Mouse (Mus musculus): ENCODE measurements around the gene Ahcyl2. TPM values are rescaled to one million over a fixed set of nuclear protein-coding genes. Genes with fewer than 3 reads are reported as not detected.

Ahcyl2 gene
- total RNA-seq, 2 experiments from 2014 or later: 124 to 260 TPM

DNA sequence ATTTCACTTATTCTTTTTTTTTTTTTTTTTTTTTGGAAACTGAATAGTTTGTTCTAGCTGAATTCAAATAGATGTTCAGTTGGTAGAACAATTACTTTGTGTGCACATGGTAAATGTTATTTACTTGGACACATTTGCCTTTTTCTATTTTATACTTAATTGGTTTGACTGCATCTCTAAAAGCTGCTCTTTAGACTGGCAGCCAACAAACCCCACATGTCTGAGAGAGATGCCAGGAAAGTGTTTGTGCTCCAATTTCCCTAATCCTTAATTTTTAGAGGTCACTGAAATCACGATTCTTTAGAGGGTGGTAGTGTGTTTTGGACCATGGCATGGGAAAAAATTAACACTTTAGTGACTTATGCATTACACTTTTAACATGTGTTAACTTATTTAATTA lies 44.8 kb downstream of the Ahcyl2 start:
- DNase-seq (ENCODE audit: low spot score in 2 of 2): no peak

DNA sequence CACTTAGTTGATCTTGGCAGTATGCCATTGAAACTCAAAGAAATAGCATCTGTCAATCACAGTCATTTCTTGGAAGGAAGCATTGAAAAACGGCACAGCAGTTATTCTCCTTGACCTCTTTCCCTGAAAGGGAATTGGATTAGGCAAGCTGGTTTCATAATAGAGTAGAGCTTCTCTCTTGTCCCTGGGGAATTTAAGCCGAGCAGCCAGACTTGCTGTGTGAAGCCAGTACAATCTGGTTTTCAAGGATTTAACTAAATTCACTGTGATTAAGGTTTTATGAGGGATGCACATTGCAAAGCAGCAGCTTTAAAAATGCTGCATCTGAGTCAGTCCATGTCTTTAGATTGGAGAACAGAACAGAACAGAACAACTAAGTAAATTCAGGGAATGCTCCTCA lies 46.8 kb downstream of the Ahcyl2 start:
- no peak for DNase-seq (ENCODE audit: low spot score in 2 of 2)

DNA sequence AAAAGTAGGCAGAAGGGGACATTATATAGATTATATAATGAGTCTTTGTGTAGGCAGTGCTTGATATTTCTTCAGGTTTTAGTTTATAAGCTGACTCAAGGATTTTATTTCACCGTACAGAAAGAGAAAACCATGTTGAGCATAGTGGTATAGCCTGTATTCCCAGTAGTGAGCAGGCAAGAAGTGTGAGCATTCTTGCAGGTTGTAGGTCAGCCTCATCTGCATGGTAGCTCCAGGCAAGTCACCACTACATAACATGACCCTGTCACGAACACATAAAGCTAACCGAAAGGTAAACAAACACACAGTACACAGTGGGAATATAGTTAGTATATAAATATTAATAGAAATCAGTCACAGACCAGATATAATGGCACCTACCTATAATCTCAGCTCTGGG lies 47.2 kb downstream of the Ahcyl2 start:
- no peak for DNase-seq (ENCODE audit: low spot score in 2 of 2)

DNA sequence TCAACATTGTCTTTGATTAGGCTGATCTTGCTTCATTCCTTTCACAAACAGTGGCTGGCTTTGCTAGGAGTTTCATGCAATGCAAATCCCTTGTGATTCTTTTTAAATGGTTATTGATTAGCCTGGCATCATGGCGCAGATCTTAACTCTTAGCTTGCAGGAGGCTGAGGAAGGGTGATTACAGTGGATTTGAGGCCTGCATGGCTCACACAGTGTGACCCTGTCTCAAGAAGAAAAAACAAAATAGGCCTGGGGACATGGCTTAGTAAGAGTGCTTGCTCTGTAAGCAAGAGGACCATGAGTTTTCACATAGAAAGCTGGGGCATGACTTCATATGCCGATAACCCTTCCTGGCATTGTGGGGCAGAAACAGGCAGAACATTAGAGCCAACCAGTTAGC lies 47.8 kb downstream of the Ahcyl2 start:
- no peak for DNase-seq (ENCODE audit: low spot score in 2 of 2)

DNA sequence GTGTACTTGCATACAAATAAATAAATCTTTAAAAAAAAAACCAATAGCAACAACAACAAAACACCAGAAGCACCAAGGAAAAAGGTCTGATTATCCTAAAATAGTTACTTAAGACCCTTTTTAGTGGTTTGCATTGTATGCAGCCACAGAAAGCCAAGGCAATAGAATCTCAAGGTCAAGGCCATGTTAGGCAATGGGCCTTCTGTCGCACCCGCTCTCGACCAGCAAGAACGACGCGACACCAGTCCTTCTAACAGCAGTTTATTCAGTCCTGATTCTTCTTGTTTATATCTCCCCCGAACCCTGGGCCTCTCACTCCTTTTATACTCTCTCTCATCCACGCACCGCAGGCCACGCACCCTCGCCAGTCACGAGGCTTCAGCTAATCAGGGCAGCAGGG lies 48.6 kb downstream of the Ahcyl2 start:
- DNase-seq (ENCODE audit: low spot score in 2 of 2): peak in 1 of 2 experiments; percentile 42

DNA sequence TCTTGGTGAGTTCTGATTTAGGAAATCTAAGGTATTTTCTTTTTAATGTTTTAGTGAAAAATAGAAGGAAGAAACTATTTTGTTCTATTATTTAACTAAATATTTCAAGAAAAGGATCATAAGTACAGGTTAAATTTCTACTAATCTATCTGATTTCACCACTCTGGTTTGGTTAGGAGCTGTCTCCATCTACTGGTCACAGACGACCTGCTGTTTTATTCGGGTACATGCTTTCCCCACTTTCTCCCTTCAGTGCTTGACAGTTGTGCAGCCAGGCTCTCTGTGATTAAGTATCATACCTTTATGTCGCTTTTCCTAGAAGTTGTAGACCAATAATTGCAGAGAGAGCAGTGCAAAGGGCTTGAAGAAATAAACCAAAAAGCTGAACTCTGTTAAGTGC lies 51.5 kb downstream of the Ahcyl2 start:
- peak in 1 of 2 experiments; percentile 43 for DNase-seq (ENCODE audit: low spot score in 2 of 2)

DNA sequence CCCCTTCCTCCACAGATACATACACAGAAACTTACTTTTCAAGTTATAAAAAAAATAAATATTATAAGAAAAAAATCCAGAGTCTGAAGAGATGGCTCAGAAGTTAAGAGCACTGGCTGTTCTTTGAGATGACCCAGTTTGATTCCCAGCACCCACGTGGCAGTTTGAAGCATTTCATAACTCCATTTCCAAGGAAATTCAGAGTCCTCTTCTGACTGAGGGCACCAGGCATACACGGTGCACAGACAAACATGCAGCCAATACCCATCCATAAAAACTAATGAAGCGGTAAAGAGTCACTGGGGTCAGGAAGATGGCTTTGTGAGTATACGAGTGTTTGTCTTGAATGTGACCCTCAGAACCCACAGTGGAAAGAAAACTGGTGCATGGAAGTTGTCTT lies 52.5 kb downstream of the Ahcyl2 start:
- no peak for DNase-seq (ENCODE audit: low spot score in 2 of 2)

DNA sequence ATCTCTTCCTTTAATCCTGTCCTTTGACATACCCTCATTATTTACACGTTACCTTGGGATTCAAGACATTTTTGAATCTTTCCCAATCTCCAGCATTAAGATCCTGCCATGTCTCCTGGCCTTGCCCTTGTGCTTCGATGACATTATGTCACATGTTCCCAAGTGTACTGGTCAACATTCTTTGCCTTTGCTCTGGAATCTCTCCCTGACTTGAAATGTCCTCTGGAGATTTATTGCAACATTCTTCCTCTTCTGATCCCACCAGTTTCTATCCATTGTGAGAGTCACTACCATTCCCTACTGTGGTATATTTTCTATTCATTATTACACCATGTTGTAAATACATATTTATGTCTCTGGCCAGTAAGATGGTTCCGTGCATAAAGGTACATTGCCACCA lies 53.1 kb downstream of the Ahcyl2 start:
- DNase-seq (ENCODE audit: low spot score in 2 of 2): no peak

DNA sequence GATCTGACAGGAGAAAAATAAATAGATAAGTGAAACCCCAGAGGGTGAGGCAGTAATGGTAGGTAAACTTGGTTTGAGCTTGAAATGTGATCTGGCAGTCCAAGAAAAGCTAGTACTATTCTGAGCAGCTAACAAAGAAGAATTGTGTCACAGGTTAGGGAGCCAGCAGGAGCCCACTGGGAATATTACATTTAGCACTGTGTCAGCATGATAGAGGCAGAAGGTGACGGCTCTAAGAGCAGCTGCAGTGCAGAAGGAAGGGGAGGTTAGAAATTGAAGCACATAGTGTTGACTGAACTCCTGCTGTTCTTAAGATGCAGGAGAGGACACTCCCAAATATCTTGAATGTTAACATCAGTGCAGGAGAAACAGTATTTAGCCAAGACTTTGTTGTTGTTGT lies 54.0 kb downstream of the Ahcyl2 start:
- DNase-seq (ENCODE audit: low spot score in 2 of 2): no peak

DNA sequence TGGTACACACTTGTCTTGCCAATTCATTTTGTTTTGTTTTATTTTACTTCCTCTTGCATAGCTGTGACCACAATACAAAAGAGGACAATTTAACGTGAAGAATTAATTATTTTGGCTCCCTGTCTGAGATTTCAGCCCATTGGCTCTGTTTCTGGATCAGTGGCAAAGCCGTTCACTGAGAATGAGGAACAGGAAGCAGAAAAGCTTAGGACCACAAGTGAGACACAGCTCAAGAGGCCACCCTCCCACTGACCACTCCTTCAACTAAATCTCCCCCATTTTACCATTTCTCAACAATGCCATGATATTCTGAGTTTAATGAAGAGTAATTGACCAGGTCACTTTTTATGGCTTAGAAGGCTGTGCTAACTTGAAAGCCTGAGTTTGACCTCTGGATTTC lies 57.5 kb downstream of the Ahcyl2 start:
- no peak for DNase-seq (ENCODE audit: low spot score in 2 of 2)

DNA sequence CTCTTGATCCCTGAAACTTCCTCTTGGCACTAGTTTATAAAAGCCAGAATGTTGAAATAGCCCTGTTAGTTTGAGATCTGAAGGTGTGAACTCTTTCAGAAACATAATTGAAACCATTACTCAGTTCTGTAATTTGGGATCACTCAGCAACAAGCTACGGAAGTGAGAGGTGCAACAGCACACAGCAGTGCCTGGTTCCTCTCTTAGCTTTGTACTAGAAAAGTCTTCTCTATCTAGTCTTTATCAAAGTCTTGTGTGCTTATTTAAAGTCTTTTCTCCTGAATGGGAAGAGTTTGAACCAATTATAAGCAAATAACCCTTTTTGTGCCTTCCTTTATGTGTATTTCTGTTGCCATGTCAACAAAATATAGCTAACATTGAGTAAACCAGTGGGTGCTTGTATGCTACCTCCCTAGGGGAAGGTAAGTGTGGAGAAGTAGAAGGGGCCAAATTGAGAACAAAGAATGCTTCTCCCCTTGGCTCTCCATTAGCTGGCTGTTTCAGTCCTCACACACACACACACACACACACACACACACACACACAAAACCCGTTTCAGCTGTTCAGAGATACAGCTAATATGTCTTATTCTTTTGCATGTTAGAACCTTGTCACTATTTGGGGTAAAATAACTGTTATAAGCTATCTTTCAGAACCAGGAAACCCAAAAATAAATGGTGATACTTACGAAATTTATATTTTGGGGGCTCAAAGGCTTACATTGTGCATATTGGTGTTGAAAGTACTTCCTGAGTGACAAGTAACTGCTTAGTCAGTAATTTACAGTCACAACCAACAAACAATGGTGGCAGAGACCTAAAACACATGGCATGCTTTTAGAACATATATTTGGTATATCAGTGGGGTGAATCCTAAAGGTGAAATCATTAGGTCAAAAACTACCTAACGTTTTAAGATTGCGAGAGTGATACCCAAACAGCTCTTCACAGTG lies 59.8 kb downstream of the Ahcyl2 start:
- DNase-seq (ENCODE audit: low spot score in 2 of 2): no peak

DNA sequence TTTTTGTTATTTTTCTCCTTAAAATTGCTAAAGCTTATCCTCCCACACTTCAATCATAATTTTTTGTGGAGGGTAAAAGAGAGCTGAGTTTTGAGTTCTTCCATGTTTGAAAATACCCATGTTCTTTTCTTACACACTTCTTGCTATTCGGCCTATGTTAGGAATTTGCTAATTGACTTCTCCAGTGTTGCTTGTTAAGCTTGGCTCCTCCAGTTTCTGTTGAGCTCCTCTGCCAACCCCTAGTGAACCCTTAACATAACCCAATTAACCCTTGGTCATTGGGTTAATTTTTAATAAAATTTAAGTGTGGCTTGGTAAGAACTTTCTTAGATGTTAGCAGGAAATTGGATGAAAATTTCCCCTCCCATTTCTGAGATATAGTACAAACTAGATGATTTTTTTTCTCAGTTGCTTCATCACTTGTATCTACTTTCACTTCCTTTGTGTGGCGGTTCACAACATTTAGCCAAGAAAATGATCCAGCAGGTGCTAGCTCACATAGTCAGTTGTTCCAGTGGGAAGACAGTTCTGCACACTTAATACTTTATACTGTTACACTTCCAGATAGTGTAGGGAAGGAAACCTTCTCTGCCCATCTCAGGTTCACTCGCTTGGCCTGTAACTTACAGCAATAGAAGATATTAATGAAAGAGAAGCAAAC lies 60.9 kb downstream of the Ahcyl2 start:
- no peak for DNase-seq (ENCODE audit: low spot score in 2 of 2)

DNA sequence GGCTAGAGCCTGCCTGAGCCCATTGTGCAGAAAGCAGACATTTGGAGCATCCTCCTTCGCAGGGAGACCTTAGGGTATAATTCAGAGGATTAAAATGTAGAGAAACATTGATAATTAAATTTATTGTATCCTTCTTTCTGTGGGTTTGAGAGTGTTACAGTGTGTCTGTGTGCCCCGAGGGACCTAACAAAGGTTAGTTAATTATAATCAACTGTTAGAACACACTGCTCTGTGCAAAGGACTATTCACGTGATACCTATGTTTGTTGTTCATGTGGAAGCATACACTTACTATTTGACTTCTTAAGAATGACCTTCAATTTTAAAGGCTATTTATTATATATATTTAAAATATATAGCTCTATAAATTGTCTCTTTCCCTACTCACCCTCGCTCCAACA lies 64.5 kb downstream of the Ahcyl2 start:
- DNase-seq (ENCODE audit: low spot score in 2 of 2): no peak

DNA sequence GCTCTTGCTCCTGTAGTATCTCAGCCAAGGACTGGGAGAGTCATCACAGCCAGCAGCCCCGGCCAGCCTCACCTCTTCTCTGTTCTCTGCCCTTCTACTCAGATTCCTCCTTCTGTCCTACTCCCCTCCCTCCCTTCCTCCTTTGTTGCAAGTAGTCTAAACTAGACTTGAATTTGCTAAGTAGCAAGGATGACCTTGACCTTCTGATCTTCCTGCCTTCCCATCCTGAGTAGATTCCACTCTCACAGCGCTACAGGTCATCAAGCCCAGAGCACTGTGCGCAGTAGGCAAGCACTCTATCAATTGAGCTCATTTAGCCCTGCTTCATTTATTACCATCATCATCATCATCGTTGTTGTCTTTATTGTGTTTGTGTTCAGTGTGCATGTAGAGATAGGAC lies 65.3 kb downstream of the Ahcyl2 start:
- no peak for DNase-seq (ENCODE audit: low spot score in 2 of 2)

DNA sequence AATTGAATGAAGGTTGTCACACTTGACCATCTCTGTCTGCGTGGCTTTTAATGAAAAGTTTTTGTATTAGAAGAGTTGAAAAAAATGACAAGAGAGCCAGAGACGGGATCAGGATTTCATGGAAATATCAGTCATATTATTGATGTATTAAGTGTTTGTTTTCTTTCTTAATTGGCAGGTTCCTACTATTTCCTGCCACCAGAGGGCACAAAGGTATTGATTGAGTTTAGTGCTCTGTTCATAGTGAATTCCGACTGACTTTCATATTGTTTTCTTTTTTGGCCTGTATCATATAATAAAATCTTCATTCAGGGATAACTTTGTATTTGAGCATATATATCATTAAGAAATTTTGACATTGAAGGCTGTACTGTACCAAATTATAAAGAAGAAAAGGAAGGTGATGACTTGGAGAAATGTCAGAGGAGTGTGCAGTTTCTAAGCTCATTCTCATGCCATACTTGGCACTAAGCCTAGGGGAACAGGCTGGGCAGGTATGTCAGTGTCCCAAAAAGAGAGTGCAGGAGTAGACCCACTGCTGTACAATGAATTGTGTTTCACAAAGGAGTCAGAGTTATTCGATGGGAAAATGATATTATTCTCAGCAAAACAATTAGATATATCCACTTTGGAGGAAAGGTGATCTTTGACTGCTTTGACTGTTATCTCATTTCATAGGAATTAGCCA lies 65.9 kb downstream of the Ahcyl2 start:
- DNase-seq (ENCODE audit: low spot score in 2 of 2): no peak

DNA sequence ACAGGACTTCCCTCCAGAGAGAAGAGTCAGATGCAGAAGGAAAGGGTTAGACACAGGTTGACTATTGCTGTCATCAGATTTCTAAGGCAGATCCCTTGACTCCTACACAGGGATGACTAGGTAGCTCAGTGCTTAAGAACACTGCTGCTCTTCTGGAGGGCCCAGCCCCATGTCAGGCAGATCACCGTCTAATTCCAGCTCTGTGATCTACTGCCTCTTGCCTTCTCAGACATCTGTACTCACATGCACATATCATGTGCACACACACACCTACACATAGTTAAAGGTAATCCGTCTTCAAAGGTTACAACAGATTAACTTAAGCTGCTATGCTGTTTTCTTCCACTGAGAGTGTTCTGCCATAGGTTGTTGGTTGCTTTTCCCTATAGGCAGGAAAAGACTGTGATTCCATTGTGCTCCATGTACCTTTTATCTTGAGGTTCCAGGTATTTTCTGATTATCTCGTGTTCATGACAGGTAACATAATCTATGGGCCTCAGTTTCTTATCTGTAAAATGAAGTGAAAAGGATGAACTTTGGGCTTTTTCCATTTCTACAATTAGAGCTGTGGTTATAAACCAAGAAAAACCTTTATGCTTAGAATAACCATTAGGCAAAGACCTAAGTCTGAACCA lies 67.8 kb downstream of the Ahcyl2 start:
- no peak for DNase-seq (ENCODE audit: low spot score in 2 of 2)

DNA sequence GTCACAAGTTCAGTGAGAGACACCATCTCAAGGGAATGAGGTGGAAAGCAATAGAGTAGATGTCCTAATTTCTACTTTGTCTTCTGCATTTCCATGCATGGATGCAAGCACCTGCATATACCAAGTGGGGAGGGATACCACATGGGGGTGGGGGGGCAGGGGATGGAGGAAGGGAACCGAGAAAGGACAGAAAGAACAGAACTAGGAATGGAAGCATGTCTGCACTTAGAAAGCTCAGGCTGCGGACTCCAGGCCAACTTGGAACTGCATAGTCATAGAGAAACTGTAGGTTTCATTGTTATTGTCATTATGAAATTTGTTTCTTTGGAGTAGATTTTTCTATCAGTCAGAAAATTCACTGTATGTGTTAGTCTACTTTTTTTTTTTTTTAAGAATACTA lies 69.8 kb downstream of the Ahcyl2 start:
- no peak for DNase-seq (ENCODE audit: low spot score in 2 of 2)

DNA sequence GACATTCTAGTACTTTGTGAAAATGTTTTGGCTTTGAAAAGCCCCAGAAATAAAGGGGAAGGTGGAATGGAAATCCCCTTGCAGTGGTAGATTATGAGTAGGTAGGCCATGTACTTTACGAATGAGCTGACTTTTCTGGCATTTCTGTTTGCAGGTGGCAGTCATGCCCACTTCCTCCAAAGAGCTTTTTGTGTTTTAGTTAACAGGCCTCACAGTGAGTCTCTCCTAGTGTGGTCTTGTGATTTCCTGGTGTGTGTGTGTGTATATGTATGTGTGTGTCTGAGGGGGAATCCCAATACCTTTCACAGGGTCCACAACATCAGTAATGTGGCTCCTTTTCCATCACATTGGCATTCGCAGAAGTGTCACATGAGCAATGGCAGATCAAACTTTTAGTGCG lies 70.7 kb downstream of the Ahcyl2 start:
- DNase-seq (ENCODE audit: low spot score in 2 of 2): no peak

DNA sequence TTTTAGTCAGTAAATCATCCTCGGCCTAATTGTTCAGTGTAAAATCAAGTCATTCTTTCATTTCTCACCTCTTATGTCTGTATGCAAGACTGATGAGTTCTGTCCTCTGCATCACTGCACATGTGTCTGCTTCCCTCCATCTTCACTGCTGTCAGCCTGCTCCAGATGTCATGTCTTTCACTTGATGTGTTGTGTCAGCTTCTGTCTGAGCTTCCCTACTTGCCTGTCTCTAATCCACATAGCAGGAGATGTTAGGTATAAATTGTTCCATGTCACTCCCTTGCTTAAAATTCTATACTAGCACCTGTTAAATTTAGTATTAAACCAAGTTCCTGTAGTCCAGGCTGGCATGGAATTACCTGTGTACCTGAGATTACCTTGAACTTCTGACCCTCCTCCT lies 72.2 kb downstream of the Ahcyl2 start:
- no peak for DNase-seq (ENCODE audit: low spot score in 2 of 2)

DNA sequence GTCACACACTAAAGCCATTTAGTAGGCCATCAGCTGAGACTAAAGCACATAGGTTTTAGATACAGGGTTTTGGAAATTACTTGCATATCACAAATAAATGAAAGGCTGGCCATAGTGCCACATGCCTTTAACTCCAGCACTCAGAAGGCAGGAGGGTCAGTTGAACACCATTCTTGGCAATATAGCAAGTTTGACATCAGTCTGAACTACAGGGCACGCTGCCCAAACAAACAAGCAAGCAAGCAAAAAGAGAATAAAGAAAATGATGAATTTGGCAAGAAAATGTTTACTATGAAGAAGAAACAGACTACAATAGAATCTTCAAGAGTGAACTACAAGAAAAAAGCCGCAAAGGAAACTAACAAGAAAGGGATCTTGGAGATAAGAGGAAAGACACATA lies 73.7 kb downstream of the Ahcyl2 start:
- DNase-seq (ENCODE audit: low spot score in 2 of 2): no peak

DNA sequence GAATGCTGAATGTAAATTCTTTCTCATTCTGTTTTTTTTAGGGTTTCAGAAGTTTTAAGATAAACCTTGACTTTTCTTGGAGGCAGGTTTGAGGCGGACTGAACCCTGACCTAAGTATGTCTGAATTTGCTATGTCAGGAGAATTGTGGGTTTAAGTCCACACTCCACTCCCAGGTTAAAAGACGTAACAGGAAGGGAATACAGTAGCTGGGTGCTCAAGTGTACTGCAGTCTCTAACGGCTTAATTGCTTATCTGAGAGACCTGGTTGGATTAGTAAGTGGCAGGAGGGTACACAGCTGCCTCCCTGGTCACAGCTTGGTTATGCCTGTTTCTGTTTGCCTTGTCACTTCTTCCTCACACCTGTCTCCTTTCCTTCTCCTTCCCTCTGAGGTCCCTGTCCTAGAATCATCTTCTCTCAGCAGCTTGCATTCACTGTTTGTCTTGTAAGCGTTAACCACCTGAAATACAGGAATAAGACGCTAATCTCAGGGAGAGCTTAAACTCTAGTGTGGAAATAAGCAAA lies 79.9 kb downstream of the Ahcyl2 start:
- no peak for DNase-seq (ENCODE audit: low spot score in 2 of 2)

All from adrenal gland, adult 18-20 months (tissue).